Mouse (Mus musculus): ENCODE data around the gene Tns1.

Gene Tns1

GRCm38 (mm10) chr1:73993279-73993678 is 131.0 kb downstream of the Tns1 start:
- no peak for DNase-seq (ENCODE audit: low spot score in 2 of 2)

- no peak for DNase-seq (ENCODE audit: low spot score in 2 of 2)
Observed at GRCm38 (mm10) chr1:73992201-73992938, 131.9 kb downstream of the Tns1 start.

DNA sequence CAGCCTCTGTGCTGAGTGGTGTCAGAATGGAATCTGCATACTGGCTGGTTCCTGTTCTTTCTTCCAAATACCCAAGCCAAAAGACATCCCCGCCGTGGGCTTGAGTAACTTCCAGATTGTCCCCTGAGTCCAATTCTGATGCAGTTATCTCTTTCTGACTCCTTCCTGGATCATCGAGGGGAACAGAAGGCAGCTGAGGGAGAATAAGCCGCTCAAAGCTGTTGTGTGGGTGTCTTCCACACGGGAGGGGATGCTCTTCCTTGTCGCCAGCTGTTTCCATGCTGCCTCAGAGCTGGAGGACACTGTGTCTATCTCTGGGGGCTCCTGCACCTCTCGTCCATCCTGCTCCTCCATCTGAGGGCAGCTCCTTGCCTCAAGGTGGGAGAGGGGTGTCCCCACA is 133.0 kb downstream of the Tns1 start:
- DNase-seq (ENCODE audit: low spot score in 2 of 2), result no peak

DNA sequence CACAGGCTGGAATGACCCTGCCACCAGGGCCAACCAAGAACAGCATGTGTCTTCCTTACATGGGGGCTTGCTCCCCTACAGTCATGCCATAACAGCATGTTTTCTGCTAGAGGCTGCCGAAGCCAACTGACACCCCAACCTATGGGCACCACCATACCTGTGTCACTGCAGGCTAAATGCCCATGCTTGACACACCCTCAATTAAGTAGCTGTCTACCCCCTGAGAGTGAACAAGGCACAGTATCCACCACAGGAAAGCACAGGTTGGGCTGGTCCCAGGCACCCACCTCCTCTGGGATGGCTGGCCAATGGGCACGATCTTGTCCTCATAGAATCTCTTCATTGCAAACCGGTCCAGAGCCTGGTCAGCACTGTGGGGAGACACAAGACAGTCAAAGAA is 134.2 kb downstream of the Tns1 start:
- DNase-seq (ENCODE audit: low spot score in 2 of 2), result no peak

DNA sequence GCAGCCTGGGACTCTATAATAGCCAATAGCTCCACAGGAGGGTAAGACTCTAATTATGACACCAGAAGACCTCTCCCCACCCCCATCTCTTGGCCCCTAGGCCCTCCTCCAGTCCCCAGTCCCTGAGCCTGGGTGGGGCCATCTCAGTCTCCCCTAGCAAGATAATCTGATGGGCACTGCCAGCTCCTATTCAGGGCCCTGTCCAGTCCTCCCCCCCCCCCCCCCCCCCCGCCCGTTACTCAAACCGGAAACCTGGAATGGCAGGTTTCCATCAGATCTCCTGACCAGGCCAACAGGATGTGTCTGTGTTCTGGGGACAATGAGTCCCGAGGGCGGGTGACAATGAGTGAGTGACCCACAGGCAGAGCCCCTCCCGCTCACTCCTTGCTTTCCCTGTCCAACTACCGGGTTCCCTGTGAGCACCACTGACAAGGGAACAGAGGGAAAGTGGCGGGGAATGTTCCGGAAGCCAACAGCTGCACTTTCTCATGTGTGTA is 136.5 kb downstream of the Tns1 start:
- peak; percentile 85 to 90 for DNase-seq (ENCODE audit: low spot score in 2 of 2)

- peak in 1 of 2 experiments; percentile 67 for DNase-seq (ENCODE audit: low spot score in 2 of 2)
Observed at GRCm38 (mm10) chr1:73986268-73987045, 137.8 kb downstream of the Tns1 start.

GRCm38 (mm10) chr1:73985611-73986010 is 138.6 kb downstream of the Tns1 start:
- DNase-seq (ENCODE audit: low spot score in 2 of 2), result no peak

- DNase-seq (ENCODE audit: low spot score in 2 of 2), result peak; percentile 73 to 78
Observed at GRCm38 (mm10) chr1:73979214-73979613, 145.0 kb downstream of the Tns1 start.

DNA sequence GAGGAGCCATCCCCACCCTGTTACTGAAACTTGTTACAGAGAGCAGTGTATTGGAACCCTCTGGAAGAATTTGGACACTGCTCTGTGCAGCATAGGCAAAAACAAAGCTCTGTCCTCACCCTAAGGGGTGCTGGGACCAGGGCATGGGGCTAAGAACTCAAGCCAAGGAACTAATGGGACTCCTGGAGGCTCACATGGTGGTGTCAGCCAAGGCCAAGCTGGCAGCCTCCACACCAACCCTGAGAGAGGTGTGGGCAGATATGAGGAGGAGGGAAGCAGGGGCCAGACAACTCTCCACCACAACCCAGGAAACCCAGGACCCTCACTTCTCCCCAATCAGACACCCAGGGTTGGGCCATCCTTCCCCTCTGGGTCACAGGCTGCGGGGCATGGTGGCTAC is 145.7 kb downstream of the Tns1 start:
- DNase-seq (ENCODE audit: low spot score in 2 of 2), result no peak

DNA sequence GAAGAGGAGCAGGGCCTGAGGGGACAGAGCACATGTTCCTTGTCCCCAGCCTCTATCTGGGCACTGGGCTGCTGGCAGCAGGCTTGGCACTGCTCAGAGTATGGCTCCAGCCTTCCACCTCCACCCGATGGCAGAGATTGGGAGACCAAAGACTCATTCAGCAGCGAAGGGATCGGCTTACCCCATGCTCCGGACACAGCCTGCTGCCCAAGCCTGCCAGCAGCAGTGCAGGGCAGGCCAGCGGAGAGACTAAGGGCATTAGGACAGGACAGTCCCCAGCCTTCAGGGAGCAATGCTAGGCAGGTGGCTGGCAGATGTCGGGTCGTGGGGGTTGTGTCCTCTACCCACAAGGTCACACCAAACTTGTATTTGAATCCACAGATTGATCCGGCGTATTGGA is 150.3 kb downstream of the Tns1 start:
- DNase-seq (ENCODE audit: low spot score in 2 of 2), result no peak

GRCm38 (mm10) chr1:73972726-73973125 is 151.5 kb downstream of the Tns1 start:
- no peak for DNase-seq (ENCODE audit: low spot score in 2 of 2)

DNA sequence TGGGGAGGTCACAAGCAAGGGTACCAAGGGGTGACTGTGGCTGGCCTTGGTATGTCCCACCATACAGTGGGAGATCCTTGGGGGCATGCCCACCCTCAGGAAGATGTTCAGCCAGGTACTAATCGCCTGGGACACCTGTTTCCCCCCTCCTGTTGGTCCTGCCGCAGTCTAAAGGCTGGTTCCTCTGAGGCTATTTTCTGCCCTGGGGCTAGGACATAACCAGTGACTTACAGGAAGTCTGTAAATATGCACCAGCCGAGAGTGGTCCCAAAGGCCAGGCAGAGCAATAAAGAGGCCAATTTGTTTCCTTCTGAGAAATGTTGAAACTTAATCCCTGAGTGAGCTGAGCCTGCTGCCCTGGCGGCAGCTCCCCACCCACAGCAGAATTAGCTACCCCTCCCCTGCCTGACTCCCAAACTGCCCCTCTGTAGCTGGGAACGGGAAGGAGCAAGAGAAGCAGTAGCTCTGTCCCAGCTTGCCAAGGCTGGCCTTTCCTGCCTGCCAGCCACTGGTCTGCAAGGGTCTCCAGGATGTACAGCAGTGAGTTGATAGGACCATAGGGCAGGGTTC is 154.0 kb downstream of the Tns1 start:
- DNase-seq (ENCODE audit: low spot score in 2 of 2), result no peak

DNA sequence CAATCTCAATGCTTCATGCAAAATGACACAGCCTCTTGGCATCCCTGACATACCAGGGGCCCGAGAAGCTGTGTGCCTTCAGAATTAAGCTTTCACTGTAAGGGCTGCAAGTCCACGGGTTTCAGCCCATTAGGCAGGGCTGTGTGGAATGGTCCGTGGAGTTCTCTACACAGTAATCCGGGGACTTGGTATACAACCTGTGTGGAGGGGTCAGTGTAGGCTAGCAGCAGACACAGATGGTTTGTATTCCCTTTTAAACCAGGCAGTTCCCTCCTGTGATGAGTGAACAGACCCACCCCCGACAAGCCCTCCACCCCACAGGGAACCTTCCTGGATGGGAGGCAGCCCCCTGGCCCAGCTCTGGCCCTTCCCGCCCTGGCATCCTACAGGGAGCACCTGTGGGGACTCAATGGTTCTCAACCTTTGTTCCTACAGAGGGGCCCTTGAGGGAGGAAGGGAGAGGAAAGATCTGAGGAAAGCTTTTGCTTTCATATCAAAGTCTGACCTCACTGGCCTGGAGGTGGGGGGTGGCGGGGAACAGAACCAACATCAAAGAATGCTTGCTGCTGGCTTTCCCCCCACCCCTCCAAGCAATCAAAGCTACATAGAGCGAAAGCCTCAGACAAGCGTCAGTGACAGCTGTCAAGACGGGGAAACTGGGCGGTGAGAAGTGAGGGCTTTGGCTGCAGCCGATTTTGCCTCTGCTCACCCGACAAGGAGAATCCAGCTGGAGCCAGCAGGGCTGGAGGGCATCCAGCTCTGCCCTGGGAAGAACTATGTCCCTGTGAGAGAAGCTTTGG is 155.3 kb downstream of the Tns1 start:
- DNase-seq (ENCODE audit: low spot score in 2 of 2), result peak in 1 of 2 experiments; percentile 68

GRCm38 (mm10) chr1:73966411-73967238 is 157.6 kb downstream of the Tns1 start:
- DNase-seq (ENCODE audit: low spot score in 2 of 2), result peak; percentile 89 to 97

GRCm38 (mm10) chr1:73964151-73964743 is 160.0 kb downstream of the Tns1 start:
- DNase-seq (ENCODE audit: low spot score in 2 of 2), result no peak

DNA sequence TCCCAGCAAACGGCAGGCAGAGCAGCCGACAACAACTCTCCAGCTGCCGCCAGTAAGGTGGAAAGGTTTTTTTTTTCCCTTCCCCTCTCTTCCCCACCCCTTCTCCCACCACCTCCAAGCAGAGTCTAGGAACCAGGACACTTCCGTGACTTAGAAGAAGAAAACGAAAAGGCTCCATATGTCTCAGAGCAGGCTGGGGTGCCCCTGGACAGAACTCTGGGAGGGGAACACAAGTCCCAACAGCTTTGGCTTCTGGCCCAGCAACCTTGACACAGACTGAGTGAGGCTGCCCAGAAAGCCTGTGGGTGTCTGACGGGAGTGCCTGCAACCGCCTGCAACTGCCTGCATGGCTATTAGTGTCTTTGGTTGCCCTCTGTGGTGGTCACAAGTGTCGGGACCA is 160.6 kb downstream of the Tns1 start:
- DNase-seq (ENCODE audit: low spot score in 2 of 2), result peak; percentile 86

DNA sequence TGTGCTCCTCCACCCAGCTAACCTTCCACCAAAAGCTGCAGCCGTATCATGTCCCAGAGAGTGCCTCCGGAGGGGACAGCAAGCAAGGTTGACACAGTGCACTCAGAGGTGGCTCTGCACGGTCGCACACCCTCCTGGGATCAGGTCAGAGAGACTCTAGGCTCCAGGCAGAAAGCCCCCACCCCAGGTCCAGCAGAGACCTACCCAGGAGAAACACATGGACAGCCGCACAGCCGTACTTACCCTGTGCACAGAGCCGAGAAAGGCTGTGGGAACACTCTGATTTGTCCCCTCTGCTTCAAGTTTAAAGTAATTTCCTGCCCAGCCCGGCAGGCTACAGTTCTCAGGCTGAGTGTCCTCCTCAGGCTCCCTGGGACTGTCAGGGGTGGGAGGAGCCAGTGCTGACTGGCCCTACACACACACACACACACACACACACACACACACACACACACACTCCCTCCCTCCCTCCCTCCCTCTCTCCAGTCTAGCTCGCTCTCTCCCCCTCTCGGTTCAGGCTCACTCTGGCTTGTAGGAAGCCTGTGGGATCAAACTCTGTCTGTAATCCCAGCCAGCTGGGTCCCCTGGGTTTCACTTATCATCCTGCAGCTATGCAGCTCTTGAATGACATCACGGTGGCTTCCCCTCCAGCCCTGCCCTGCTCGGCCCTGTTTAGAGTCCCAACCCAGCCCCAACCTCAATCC is 161.4 kb downstream of the Tns1 start:
- DNase-seq (ENCODE audit: low spot score in 2 of 2), result peak; percentile 95

- DNase-seq (ENCODE audit: low spot score in 2 of 2), result peak; percentile 76 to 80
Observed at GRCm38 (mm10) chr1:73962049-73962448, 162.2 kb downstream of the Tns1 start.

DNA sequence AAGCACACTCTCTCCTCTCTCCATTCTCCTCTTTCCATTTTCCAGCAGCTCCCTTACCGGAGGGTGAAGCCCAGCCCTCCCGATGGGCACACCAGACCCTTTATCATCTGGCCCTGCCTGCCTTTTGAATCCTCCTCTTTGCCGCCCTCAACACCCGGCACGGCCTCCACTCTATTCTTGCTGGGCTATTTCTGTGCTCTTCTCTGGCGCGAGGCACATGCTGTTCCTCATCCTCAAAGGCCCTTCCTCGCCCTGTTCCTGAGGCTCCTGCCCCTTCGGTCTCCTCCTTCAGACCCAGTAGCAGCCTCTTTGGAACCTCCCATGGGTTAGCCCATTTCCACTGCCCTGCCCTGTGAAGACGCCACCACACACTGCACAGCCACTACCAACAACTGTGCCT is 164.5 kb downstream of the Tns1 start:
- no peak for DNase-seq (ENCODE audit: low spot score in 2 of 2)

GRCm38 (mm10) chr1:73959344-73959743 is 164.9 kb downstream of the Tns1 start:
- DNase-seq (ENCODE audit: low spot score in 2 of 2), result no peak

Data from heart, adult 9 months (tissue).